Mouse (Mus musculus) cortical plate, adult 2 months (tissue): ENCODE measurements around the gene Grm5.

Experiments
- CTCF ChIP-seq: fragments of 200-500 bp; IDR thresholded peaks from 2 replicates; pipeline ENCODE4 v1.5.1; 2011; ENCODE audit warnings: mild to moderate bottlenecking, control low read depth, low read length; ENCODE audit not compliant: insufficient read depth; ENCODE audit errors: extremely low read depth
- POLR2A ChIP-seq: fragments of 200-500 bp; IDR thresholded peaks from 2 replicates; pipeline ENCODE4 v1.6.1; 2011; ENCODE audit warnings: mild to moderate bottlenecking, low read length, control low read depth; ENCODE audit not compliant: insufficient read depth; ENCODE audit errors: extremely low read depth

DNA sequence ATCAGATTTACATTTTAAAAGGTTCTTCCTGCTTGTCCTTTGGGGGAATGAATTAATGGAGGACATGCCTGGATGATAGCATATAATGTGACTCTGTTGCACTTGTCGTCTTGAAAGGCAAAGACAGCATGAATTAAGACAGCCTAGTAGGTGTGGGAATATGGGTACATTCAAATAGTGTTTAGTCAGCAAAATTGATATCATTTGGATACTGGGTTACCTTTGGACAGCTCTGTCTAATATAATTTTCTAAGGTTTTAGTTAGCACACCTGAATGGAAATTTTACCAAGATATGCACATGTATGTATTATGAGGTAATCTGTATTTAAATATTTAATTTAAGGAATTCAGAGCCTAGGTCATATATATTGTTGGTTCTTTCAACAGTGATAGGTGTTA lies 353.4 kb downstream of the Grm5 start:
- TF ChIP-seq CTCF (no peak), POLR2A (no peak)
